12 mouse cellular contexts compared by ENCODE assay signal in genomic region chr5:134233244-134233651, GRCm38 (mm10). TPM values are rescaled to one million over a fixed set of nuclear protein-coding genes. Genes with fewer than 3 reads are reported as not detected.
DNase-seq lines count a peak whose midpoint lies in the region; ATAC-seq and TF ChIP-seq lines count a peak whose summit lies in the region.
"Had no signal": no experiment of that assay in that cellular context is flagged by ENCODE, and none has a peak within 500 bp of the region (broad histone marks: within the 10 kb centered on the region; RNA-seq: fewer than 3 reads in every experiment).

No protein-coding gene starts in this region.

- peaks cover 32% of the 10 kb centered on the region for H3K4me1 ChIP-seq in intestine, embryonic 15.5 days (replicated peaks)
- H3K4me1 ChIP-seq in intestine, postnatal 0 days (replicated peaks; ENCODE audit: control insufficient read depth, insufficient read depth, low read length) = 0 out of 2 replicates have a peak, but pooled peaks cover 3% of the 10 kb centered on the region
- peaks cover 50% of the 10 kb centered on the region for H3K4me1 ChIP-seq in embryonic facial prominence, embryonic 15.5 days
- H3K4me1 ChIP-seq in midbrain, embryonic 13.5 days (replicated peaks) = peaks cover 29% of the 10 kb centered on the region

- DNase-seq in CD8-positive naive resting alpha-beta T cell, adult 2 months (ENCODE audit: low read depth in 2 of 2, low spot score in 2 of 2) = peak; percentile 61 to 68
- peak; percentile 60 for DNase-seq in naive thymus-derived CD4-positive, alpha-beta T cell, adult 2 months (ENCODE audit: low read depth)
- DNase-seq in urinary bladder, postnatal 36 days (ENCODE audit: low spot score in 2 of 2) = no peak
- no peak for DNase-seq in spleen, postnatal 14 days (ENCODE audit: low spot score in 2 of 2)
- DNase-seq: cerebellum, postnatal 10 days had no signal

- ATAC-seq in intestine, embryonic 15.5 days = no peak
- ATAC-seq in intestine, postnatal 0 days = no peak
- ATAC-seq in embryonic facial prominence, embryonic 15.5 days (ENCODE audit: insufficient number of reproducible peaks, low FRiP score, low TSS enrichment, low read depth) = no peak
- no peak for ATAC-seq in midbrain, embryonic 13.5 days
- ATAC-seq: hindbrain, embryonic 16.5 days had no signal

- H3K36me3 ChIP-seq in intestine, embryonic 15.5 days = peaks cover 23% of the 10 kb centered on the region
- peaks cover 20% of the 10 kb centered on the region for H3K36me3 ChIP-seq in intestine, postnatal 0 days (ENCODE audit: control insufficient read depth, insufficient read depth)
- peaks cover 30% of the 10 kb centered on the region for H3K36me3 ChIP-seq in embryonic facial prominence, embryonic 15.5 days
- peaks cover 31% of the 10 kb centered on the region for H3K36me3 ChIP-seq in midbrain, embryonic 13.5 days

- no peak for TF ChIP-seq CTCF in intestine, postnatal 0 days (IDR thresholded peaks at IDR 0.05; ENCODE audit: low read depth)

- no peak overlapping the region for H3K4me3 ChIP-seq in intestine, embryonic 15.5 days (replicated peaks)
- no peak overlapping the region for H3K4me3 ChIP-seq in intestine, postnatal 0 days (ENCODE audit: low read depth, low read length)
- H3K4me3 ChIP-seq in embryonic facial prominence, embryonic 15.5 days (replicated peaks) = no peak overlapping the region
- H3K4me3 ChIP-seq in midbrain, embryonic 13.5 days (replicated peaks) = no peak overlapping the region
- H3K4me3 ChIP-seq: erythroblast, embryonic 14.5 days had no signal

- no peaks in the 10 kb centered on the region for H3K9me3 ChIP-seq in intestine, embryonic 15.5 days
- no peaks in the 10 kb centered on the region for H3K9me3 ChIP-seq in intestine, postnatal 0 days (ENCODE audit: control insufficient read depth)
- H3K9me3 ChIP-seq in embryonic facial prominence, embryonic 15.5 days (replicated peaks) = no peaks in the 10 kb centered on the region
- no peaks in the 10 kb centered on the region for H3K9me3 ChIP-seq in midbrain, embryonic 13.5 days

- H3K27ac ChIP-seq in intestine, embryonic 15.5 days = 0 out of 2 replicates have a peak overlapping the region, but pooled peaks have one; percentile 42
- no peak overlapping the region for H3K27ac ChIP-seq in intestine, postnatal 0 days (ENCODE audit: low read depth, low read length)
- 0 out of 2 replicates have a peak overlapping the region, but pooled peaks have one; percentile 68 for H3K27ac ChIP-seq in embryonic facial prominence, embryonic 15.5 days (replicated peaks)
- H3K27ac ChIP-seq in midbrain, embryonic 13.5 days = no peak overlapping the region

- no peak overlapping the region for H3K9ac ChIP-seq in intestine, embryonic 15.5 days
- H3K9ac ChIP-seq in intestine, postnatal 0 days (ENCODE audit: low read depth, low read length) = no peak overlapping the region
- H3K9ac ChIP-seq in embryonic facial prominence, embryonic 15.5 days = no peak overlapping the region
- no peak overlapping the region for H3K9ac ChIP-seq in midbrain, embryonic 13.5 days (replicated peaks)
- H3K9ac ChIP-seq: lung, embryonic 14.5 days had no signal

- 51% methylated on average over 7 of the region's 7 CpGs for WGBS in intestine, embryonic 15.5 days
- 45% methylated on average over 7 of the region's 7 CpGs for WGBS in intestine, postnatal 0 days
- WGBS in embryonic facial prominence, embryonic 15.5 days = 36% methylated on average over 7 of the region's 7 CpGs
- 73% methylated on average over 7 of the region's 7 CpGs for WGBS in midbrain, embryonic 13.5 days

- no peaks in the 10 kb centered on the region for H3K27me3 ChIP-seq in intestine, embryonic 15.5 days (replicated peaks)
- H3K27me3 ChIP-seq in intestine, postnatal 0 days (replicated peaks; ENCODE audit: control insufficient read depth, insufficient read depth, low read length) = no peaks in the 10 kb centered on the region
- no peaks in the 10 kb centered on the region for H3K27me3 ChIP-seq in embryonic facial prominence, embryonic 15.5 days
- H3K27me3 ChIP-seq in midbrain, embryonic 13.5 days = no peaks in the 10 kb centered on the region

- no peak overlapping the region for H3K4me2 ChIP-seq in intestine, embryonic 15.5 days (replicated peaks)
- no peak overlapping the region for H3K4me2 ChIP-seq in intestine, postnatal 0 days (replicated peaks; ENCODE audit: low read depth)
- H3K4me2 ChIP-seq in embryonic facial prominence, embryonic 15.5 days (replicated peaks) = no peak overlapping the region
- no peak overlapping the region for H3K4me2 ChIP-seq in midbrain, embryonic 13.5 days (replicated peaks)
- H3K4me2 ChIP-seq: lung, embryonic 14.5 days had no signal

RNA-seq across cellular contexts. Expression of gene Ncf1, which starts 3.8 kb away (rescaled TPM):
- polyA plus RNA-seq in intestine, embryonic 15.5 days (2015; fragmentation: Nextera tagmentation; extraction: Ambion mirVana) = 4.2 and 6.0 TPM in 2 replicates
- polyA plus RNA-seq in intestine, postnatal 0 days (2015; fragmentation: Nextera tagmentation; extraction: Ambion mirVana) = 2.1 TPM in 2 replicates
- 10.2 and 10.3 TPM in 2 replicates for polyA plus RNA-seq in embryonic facial prominence, embryonic 15.5 days (2015; fragmentation: Nextera tagmentation; extraction: Ambion mirVana)
- 1.6 and 2.3 TPM in 2 replicates for polyA plus RNA-seq in midbrain, embryonic 13.5 days (2015; fragmentation: Nextera tagmentation; extraction: Ambion mirVana)

RNA-seq across cellular contexts. Expression of gene Gtf2ird2, which starts 49.4 kb away (rescaled TPM):
- 8.1 and 8.3 TPM in 2 replicates for polyA plus RNA-seq in intestine, embryonic 15.5 days (2015; fragmentation: Nextera tagmentation; extraction: Ambion mirVana)
- polyA plus RNA-seq in intestine, postnatal 0 days (2015; fragmentation: Nextera tagmentation; extraction: Ambion mirVana) = 2.9 and 3.6 TPM in 2 replicates
- polyA plus RNA-seq in embryonic facial prominence, embryonic 15.5 days (2015; fragmentation: Nextera tagmentation; extraction: Ambion mirVana) = 8.8 and 9.0 TPM in 2 replicates
- 15.1 and 15.7 TPM in 2 replicates for polyA plus RNA-seq in midbrain, embryonic 13.5 days (2015; fragmentation: Nextera tagmentation; extraction: Ambion mirVana)

RNA-seq across cellular contexts. Expression of gene Rcc1l, which starts 56.7 kb away (rescaled TPM):
- 33.1 and 34.6 TPM in 2 replicates for polyA plus RNA-seq in intestine, embryonic 15.5 days (2015; fragmentation: Nextera tagmentation; extraction: Ambion mirVana)
- 14.7 and 16.1 TPM in 2 replicates for polyA plus RNA-seq in intestine, postnatal 0 days (2015; fragmentation: Nextera tagmentation; extraction: Ambion mirVana)
- polyA plus RNA-seq in embryonic facial prominence, embryonic 15.5 days (2015; fragmentation: Nextera tagmentation; extraction: Ambion mirVana) = 26.1 and 29.4 TPM in 2 replicates
- 18.4 and 20.8 TPM in 2 replicates for polyA plus RNA-seq in midbrain, embryonic 13.5 days (2015; fragmentation: Nextera tagmentation; extraction: Ambion mirVana)

Comparison
In these comparisons a context has a peak if more than half of its experiments do, and no peak if none do; other contexts are left out.
1. H3K27ac ChIP-seq: peak in intestine, embryonic 15.5 days (single experiment) and embryonic facial prominence, embryonic 15.5 days (single experiment); none in intestine, postnatal 0 days (single experiment) and midbrain, embryonic 13.5 days (single experiment).
2. DNase-seq: peak in CD8-positive naive resting alpha-beta T cell, adult 2 months (2 of 2) and naive thymus-derived CD4-positive, alpha-beta T cell, adult 2 months (single experiment); none in urinary bladder, postnatal 36 days (0 of 2) and spleen, postnatal 14 days (0 of 2).